Mouse (Mus musculus): ENCODE measurements around the gene Rxrb. TPM values are rescaled to one million over a fixed set of nuclear protein-coding genes. Genes with fewer than 3 reads are reported as not detected.
A peak's percentile ranks its signal among the peaks of the same experiment; 100 is the strongest.
"Not testable (repeated sequence)": the region's sequence is repeated elsewhere in the genome, so short reads cannot be mapped to it uniquely, and the experiment has no call there.

Rxrb gene
- 19.6 and 23.4 TPM in 2 replicates for total RNA-seq (2015)
- total RNA-seq (2017): 23.7 and 27.2 TPM in 2 replicates

- peak; percentile 62 for ATAC-seq (ENCODE audit: poor library complexity, severe bottlenecking)
Observed at GRCm38 (mm10) chr17:34031465-34032173, at the start of gene Rxrb, which contains the start of gene Slc39a7. Rxrb (plus strand) TSS chr17:34031812. Slc39a7 (minus strand) TSS chr17:34031682.

- not testable (repeated sequence) for ATAC-seq (ENCODE audit: poor library complexity, severe bottlenecking)
Observed at GRCm38 (mm10) chr17:33982136-33982535, 49.5 kb upstream of the Rxrb start.

- peak; percentile 79 for ATAC-seq (ENCODE audit: poor library complexity, severe bottlenecking)
Observed at GRCm38 (mm10) chr17:33991788-33992664, 39.6 kb upstream of the Rxrb start.

GRCm38 (mm10) chr17:33994959-33995358 is 36.7 kb upstream of the Rxrb start:
- no peak for ATAC-seq (ENCODE audit: poor library complexity, severe bottlenecking)

GRCm38 (mm10) chr17:33995651-33996050 is 36.0 kb upstream of the Rxrb start:
- no peak for ATAC-seq (ENCODE audit: poor library complexity, severe bottlenecking)

GRCm38 (mm10) chr17:33997025-33997424 is 34.6 kb upstream of the Rxrb start:
- ATAC-seq (ENCODE audit: poor library complexity, severe bottlenecking): not testable (repeated sequence)

GRCm38 (mm10) chr17:33998697-33999096 is 32.9 kb upstream of the Rxrb start:
- ATAC-seq (ENCODE audit: poor library complexity, severe bottlenecking): not testable (repeated sequence)

GRCm38 (mm10) chr17:33999341-34000149 is 32.1 kb upstream of the Rxrb start:
- ATAC-seq (ENCODE audit: poor library complexity, severe bottlenecking): no peak

GRCm38 (mm10) chr17:34000150-34000537 is 31.5 kb upstream of the Rxrb start, which contains the start of gene H2-K1:
H2-K1 (minus strand) TSS chr17:34000347.
- ATAC-seq (ENCODE audit: poor library complexity, severe bottlenecking): peak; percentile 96

- not testable (repeated sequence) for ATAC-seq (ENCODE audit: poor library complexity, severe bottlenecking)
Observed at GRCm38 (mm10) chr17:34000796-34001195, 30.8 kb upstream of the Rxrb start.

GRCm38 (mm10) chr17:34003426-34003825 is 28.2 kb upstream of the Rxrb start:
- ATAC-seq (ENCODE audit: poor library complexity, severe bottlenecking): no peak

- no peak for ATAC-seq (ENCODE audit: poor library complexity, severe bottlenecking)
Observed at GRCm38 (mm10) chr17:34006570-34006969, 25.0 kb upstream of the Rxrb start.

GRCm38 (mm10) chr17:34010156-34010555 is 21.5 kb upstream of the Rxrb start:
- ATAC-seq (ENCODE audit: poor library complexity, severe bottlenecking): no peak

GRCm38 (mm10) chr17:34013436-34013835 is 18.2 kb upstream of the Rxrb start:
- no peak for ATAC-seq (ENCODE audit: poor library complexity, severe bottlenecking)

- ATAC-seq (ENCODE audit: poor library complexity, severe bottlenecking): no peak
Observed at GRCm38 (mm10) chr17:34021539-34022413, 9.8 kb upstream of the Rxrb start.

GRCm38 (mm10) chr17:34022414-34022783 is 9.2 kb upstream of the Rxrb start:
- no peak for ATAC-seq (ENCODE audit: poor library complexity, severe bottlenecking)

GRCm38 (mm10) chr17:34022987-34023386 is 8.6 kb upstream of the Rxrb start:
- ATAC-seq (ENCODE audit: poor library complexity, severe bottlenecking): no peak

- ATAC-seq (ENCODE audit: poor library complexity, severe bottlenecking): no peak
Observed at GRCm38 (mm10) chr17:34023678-34024077, 7.9 kb upstream of the Rxrb start.

GRCm38 (mm10) chr17:34024317-34024821 is 7.2 kb upstream of the Rxrb start, which contains the start of gene Ring1:
Ring1 (minus strand) TSS chr17:34024680.
- peak; percentile 56 for ATAC-seq (ENCODE audit: poor library complexity, severe bottlenecking)

Data from megakaryocyte, adult 5-6 weeks (primary cell).